Mouse (Mus musculus) ES-Bruce4 (cell line): ENCODE results near the gene Magi1.

Experiments used
- EP300 ChIP-seq: IDR thresholded peaks from 2 replicates; pipeline ENCODE4 v1.6.1; 2011; ENCODE audit warnings: low read depth, low read length; ENCODE audit not compliant: insufficient read depth
- POLR2A ChIP-seq: IDR thresholded peaks from one replicate; pipeline ENCODE4 v1.8.1; 2011; ENCODE audit warnings: low read length; ENCODE audit not compliant: insufficient read depth

- TF ChIP-seq POLR2A (no peak), EP300 (no peak)
Observed at GRCm38 (mm10) chr6:94286555-94286954, 2.8 kb upstream of the Magi1 start.
